Mouse (Mus musculus): ENCODE measurements at regions not wholly inside any gene's neighbourhood (a gene's known extent, or its start where the extent isn't known, plus 50 kb on each side); places are given as distances from the start of the nearest gene placed in this dataset.

- no peak for DNase-seq
These were observed 81.6 kb downstream of the Cstad start for GRCm38 (mm10) chr2:30676450-30676832.

- no peak for DNase-seq
These were observed 81.0 kb downstream of the Cstad start for GRCm38 (mm10) chr2:30675839-30676238.

GRCm38 (mm10) chr2:30670836-30671586, 76.2 kb downstream of the Cstad start:
- DNase-seq: no peak

GRCm38 (mm10) chr2:30667468-30667867, 72.6 kb downstream of the Cstad start:
- peak in 1 of 2 experiments; percentile 52 for DNase-seq

GRCm38 (mm10) chr2:30661147-30661546, 66.3 kb downstream of the Cstad start:
- no peak for DNase-seq

- no peak for DNase-seq
These were observed 65.8 kb downstream of the Cstad start for GRCm38 (mm10) chr2:30660613-30660991.

- no peak for DNase-seq
These were observed 65.2 kb downstream of the Cstad start for GRCm38 (mm10) chr2:30659836-30660612.

- DNase-seq: peak; percentile 80 to 93
These were observed 64.2 kb downstream of the Cstad start for GRCm38 (mm10) chr2:30658844-30659555.
